Mouse (Mus musculus): ENCODE data around the gene Mov10l1. TPM values are rescaled to one million over a fixed set of nuclear protein-coding genes. Genes with fewer than 3 reads are reported as not detected.

Mov10l1 gene
- 0.02 TPM in 1 of 2 replicates, not detected in the other for polyA plus RNA-seq (2012; rRNA removed)

- no peak for DNase-seq
- WGBS: 94% methylated on average over 31 of the region's 31 CpGs
- Histone ChIP-seq H3K4me1 (ENCODE audit: control insufficient read depth, insufficient read depth, low read length) (no peaks in the 10 kb centered on the region), H3K27me3 (ENCODE audit: control insufficient read depth, insufficient read depth, low read length) (no peaks in the 10 kb centered on the region), H3K4me3 (replicated peaks; ENCODE audit: insufficient read depth, low read depth, low read length) (no peak within 1 kb of the TSS), H3K27ac (ENCODE audit: insufficient read depth, low read length) (no peak within 1 kb of the TSS)
- TF ChIP-seq POLR2A (IDR thresholded peaks at IDR 0.05; ENCODE audit: borderline replicate concordance, insufficient read depth, low read length) (no peak), CTCF (IDR thresholded peaks at IDR 0.05; ENCODE audit: borderline replicate concordance, insufficient read depth, low read depth, low read length) (no peak)
Observed at GRCm38 (mm10) chr15:88982534-88983079, at the start of gene Mov10l1. Gene Mov10l1, plus strand, starts transcription at chr15:88982909.

GRCm38 (mm10) chr15:88934141-88934540 lies 48.6 kb upstream of the Mov10l1 start:
- peaks cover 9% of the 10 kb centered on the region for H3K4me1 ChIP-seq (ENCODE audit: control insufficient read depth, insufficient read depth, low read length)
- no peaks in the 10 kb centered on the region for H3K27me3 ChIP-seq (ENCODE audit: control insufficient read depth, insufficient read depth, low read length)
- DNase-seq: no peak
- 48% methylated on average over 7 of the region's 7 CpGs for WGBS
- no peak overlapping the region for H3K27ac ChIP-seq (ENCODE audit: insufficient read depth, low read length)
- H3K4me3 ChIP-seq (replicated peaks; ENCODE audit: insufficient read depth, low read depth, low read length): no peak overlapping the region
- no peak for TF ChIP-seq POLR2A (IDR thresholded peaks at IDR 0.05; ENCODE audit: borderline replicate concordance, insufficient read depth, low read length)
- TF ChIP-seq CTCF (IDR thresholded peaks at IDR 0.05; ENCODE audit: borderline replicate concordance, insufficient read depth, low read depth, low read length): peak; percentile 34; the same call in 1 of the 2 replicates

- WGBS: 46% methylated on average over 6 of the region's 6 CpGs
- TF ChIP-seq POLR2A (IDR thresholded peaks at IDR 0.05; ENCODE audit: borderline replicate concordance, insufficient read depth, low read length) (no peak), CTCF (IDR thresholded peaks at IDR 0.05; ENCODE audit: borderline replicate concordance, insufficient read depth, low read depth, low read length) (no peak)
- Histone ChIP-seq H3K27ac (ENCODE audit: insufficient read depth, low read length) (no peak overlapping the region), H3K4me1 (ENCODE audit: control insufficient read depth, insufficient read depth, low read length) (peaks cover 9% of the 10 kb centered on the region), H3K4me3 (replicated peaks; ENCODE audit: insufficient read depth, low read depth, low read length) (no peak overlapping the region), H3K27me3 (ENCODE audit: control insufficient read depth, insufficient read depth, low read length) (no peaks in the 10 kb centered on the region)
- DNase-seq: no peak
Observed at GRCm38 (mm10) chr15:88936619-88937290, 46.0 kb upstream of the Mov10l1 start.

GRCm38 (mm10) chr15:88937291-88937650 lies 45.4 kb upstream of the Mov10l1 start:
- DNase-seq: peak in 1 of 2 experiments; percentile 44
- H3K27me3 ChIP-seq (ENCODE audit: control insufficient read depth, insufficient read depth, low read length): no peaks in the 10 kb centered on the region
- H3K4me1 ChIP-seq (ENCODE audit: control insufficient read depth, insufficient read depth, low read length): peaks cover 9% of the 10 kb centered on the region
- H3K27ac ChIP-seq (ENCODE audit: insufficient read depth, low read length): no peak overlapping the region
- TF ChIP-seq CTCF (IDR thresholded peaks at IDR 0.05; ENCODE audit: borderline replicate concordance, insufficient read depth, low read depth, low read length) (no peak), POLR2A (IDR thresholded peaks at IDR 0.05; ENCODE audit: borderline replicate concordance, insufficient read depth, low read length) (no peak)
- no peak overlapping the region for H3K4me3 ChIP-seq (replicated peaks; ENCODE audit: insufficient read depth, low read depth, low read length)
- 50% methylated on average over 2 of the region's 2 CpGs for WGBS

GRCm38 (mm10) chr15:88942783-88943182 lies 39.9 kb upstream of the Mov10l1 start:
- no peaks in the 10 kb centered on the region for H3K4me1 ChIP-seq (ENCODE audit: control insufficient read depth, insufficient read depth, low read length)
- 84% methylated on average over 5 of the region's 5 CpGs for WGBS
- no peak overlapping the region for H3K27ac ChIP-seq (ENCODE audit: insufficient read depth, low read length)
- no peak overlapping the region for H3K4me3 ChIP-seq (replicated peaks; ENCODE audit: insufficient read depth, low read depth, low read length)
- DNase-seq: no peak
- H3K27me3 ChIP-seq (ENCODE audit: control insufficient read depth, insufficient read depth, low read length): no peaks in the 10 kb centered on the region
- TF ChIP-seq CTCF (IDR thresholded peaks at IDR 0.05; ENCODE audit: borderline replicate concordance, insufficient read depth, low read depth, low read length): no peak
- no peak for TF ChIP-seq POLR2A (IDR thresholded peaks at IDR 0.05; ENCODE audit: borderline replicate concordance, insufficient read depth, low read length)

- WGBS: 44% methylated on average over 5 of the region's 5 CpGs
- no peak for DNase-seq
- no peaks in the 10 kb centered on the region for H3K27me3 ChIP-seq (ENCODE audit: control insufficient read depth, insufficient read depth, low read length)
- no peak overlapping the region for H3K27ac ChIP-seq (ENCODE audit: insufficient read depth, low read length)
- H3K4me3 ChIP-seq (replicated peaks; ENCODE audit: insufficient read depth, low read depth, low read length): no peak overlapping the region
- TF ChIP-seq POLR2A (IDR thresholded peaks at IDR 0.05; ENCODE audit: borderline replicate concordance, insufficient read depth, low read length): no peak
- no peak for TF ChIP-seq CTCF (IDR thresholded peaks at IDR 0.05; ENCODE audit: borderline replicate concordance, insufficient read depth, low read depth, low read length)
- H3K4me1 ChIP-seq (ENCODE audit: control insufficient read depth, insufficient read depth, low read length): no peaks in the 10 kb centered on the region
Observed at GRCm38 (mm10) chr15:88943896-88944551, 38.7 kb upstream of the Mov10l1 start.

- Histone ChIP-seq H3K27ac (ENCODE audit: insufficient read depth, low read length) (no peak overlapping the region), H3K4me3 (replicated peaks; ENCODE audit: insufficient read depth, low read depth, low read length) (no peak overlapping the region), H3K27me3 (ENCODE audit: control insufficient read depth, insufficient read depth, low read length) (no peaks in the 10 kb centered on the region), H3K4me1 (ENCODE audit: control insufficient read depth, insufficient read depth, low read length) (no peaks in the 10 kb centered on the region)
- no peak for DNase-seq
- TF ChIP-seq CTCF (IDR thresholded peaks at IDR 0.05; ENCODE audit: borderline replicate concordance, insufficient read depth, low read depth, low read length) (no peak), POLR2A (IDR thresholded peaks at IDR 0.05; ENCODE audit: borderline replicate concordance, insufficient read depth, low read length) (no peak)
- 51% methylated on average over 6 of the region's 6 CpGs for WGBS
Observed at GRCm38 (mm10) chr15:88946851-88947250, 35.9 kb upstream of the Mov10l1 start.

- Histone ChIP-seq H3K27ac (ENCODE audit: insufficient read depth, low read length) (no peak overlapping the region), H3K4me3 (replicated peaks; ENCODE audit: insufficient read depth, low read depth, low read length) (no peak overlapping the region), H3K27me3 (ENCODE audit: control insufficient read depth, insufficient read depth, low read length) (peaks cover 2% of the 10 kb centered on the region), H3K4me1 (ENCODE audit: control insufficient read depth, insufficient read depth, low read length) (no peaks in the 10 kb centered on the region)
- no peak for DNase-seq
- WGBS: 49% methylated on average over 4 of the region's 4 CpGs
- TF ChIP-seq CTCF (IDR thresholded peaks at IDR 0.05; ENCODE audit: borderline replicate concordance, insufficient read depth, low read depth, low read length) (no peak), POLR2A (IDR thresholded peaks at IDR 0.05; ENCODE audit: borderline replicate concordance, insufficient read depth, low read length) (no peak)
Observed at GRCm38 (mm10) chr15:88951246-88951645, 31.5 kb upstream of the Mov10l1 start.

All from cerebellum, adult 2 months (tissue).